Mouse (Mus musculus): ENCODE results near the gene Mum1l1. TPM values are rescaled to one million over a fixed set of nuclear protein-coding genes. Genes with fewer than 3 reads are reported as not detected.
A peak's percentile ranks its signal among the peaks of the same experiment; 100 is the strongest.

The Mum1l1 gene
- polyA plus RNA-seq, 1 experiment from 2014 or later: 6.8 TPM

DNA sequence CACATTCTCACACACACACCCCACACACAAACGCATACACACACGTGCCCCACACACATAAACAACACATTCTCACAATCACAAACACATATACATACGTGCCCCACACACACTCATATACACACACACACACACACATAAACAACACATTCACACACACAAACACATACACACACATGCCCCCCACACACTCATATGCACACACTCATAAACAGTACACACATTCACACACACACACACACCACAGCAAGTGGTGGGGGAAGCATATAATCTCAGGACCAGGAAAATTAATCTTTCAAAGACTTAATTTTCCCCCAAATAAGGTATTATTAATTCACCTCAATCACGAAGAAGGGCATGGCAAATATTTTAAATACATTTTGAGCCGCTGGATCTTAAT is 6.6 kb downstream of the Mum1l1 start:
- H3K9me3 ChIP-seq (replicated peaks; ENCODE audit: low read length): no peaks in the 10 kb centered on the region
- no peak for TF ChIP-seq CTCF (IDR thresholded peaks at IDR 0.05; ENCODE audit: low read depth)
- ATAC-seq (replicated peaks; ENCODE audit: low FRiP score, low read depth): no peak
- no peak overlapping the region for H3K4me3 ChIP-seq (replicated peaks; ENCODE audit: low read depth, low read length)
- H3K27me3 ChIP-seq (ENCODE audit: insufficient read depth, low read length): no peaks in the 10 kb centered on the region
- 64% methylated on average over 5 of the region's 5 CpGs for WGBS
- no peak for DNase-seq (ENCODE audit: low spot score)
- H3K9ac ChIP-seq (ENCODE audit: low read depth, low read length): no peak overlapping the region
- no peak overlapping the region for H3K27ac ChIP-seq
- H3K4me1 ChIP-seq (replicated peaks; ENCODE audit: insufficient read depth, low read length): no peaks in the 10 kb centered on the region
- H3K36me3 ChIP-seq (ENCODE audit: insufficient read depth, low read length): no peaks in the 10 kb centered on the region
- H3K4me2 ChIP-seq (ENCODE audit: low read length): no peak overlapping the region

DNA sequence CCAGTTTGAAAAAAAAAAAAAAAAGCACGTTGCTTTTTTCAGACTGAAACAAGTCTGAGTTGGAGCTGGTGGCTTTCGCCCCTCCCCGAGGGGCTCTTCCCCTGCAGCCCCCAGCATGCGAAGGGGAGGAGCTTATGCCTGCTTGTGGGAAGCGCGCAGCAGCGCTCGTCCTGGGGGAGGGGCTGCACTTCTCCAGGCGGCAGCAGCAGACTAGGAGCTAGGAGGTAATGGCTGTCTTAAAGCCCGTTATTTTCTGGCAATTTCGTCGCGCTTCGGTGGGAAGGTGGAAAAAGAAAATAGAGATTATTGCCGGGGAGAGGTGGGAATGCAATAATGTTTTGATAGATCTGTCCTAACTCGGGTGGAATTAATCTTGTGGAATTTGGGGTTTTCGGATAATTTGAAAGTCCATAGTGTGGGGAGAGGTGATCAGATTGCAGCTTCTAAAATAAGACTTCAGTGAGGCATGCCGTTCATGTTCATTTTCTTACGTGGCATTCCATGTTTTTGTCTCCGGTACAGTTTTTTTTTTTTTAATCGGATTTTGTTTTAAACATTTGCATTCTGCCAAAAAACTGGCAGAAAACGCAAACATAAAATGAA is 7.2 kb downstream of the Mum1l1 start:
- DNase-seq (ENCODE audit: low spot score): peak; percentile 74
- peak; percentile 82 for ATAC-seq (replicated peaks; ENCODE audit: low FRiP score, low read depth)
- TF ChIP-seq CTCF (IDR thresholded peaks at IDR 0.05; ENCODE audit: low read depth): no peak
- WGBS: 23% methylated on average over 22 of the region's 22 CpGs
- Histone ChIP-seq H3K9ac (ENCODE audit: low read depth, low read length) (no peak overlapping the region), H3K9me3 (replicated peaks; ENCODE audit: low read length) (no peaks in the 10 kb centered on the region), H3K27ac (no peak overlapping the region), H3K27me3 (ENCODE audit: insufficient read depth, low read length) (no peaks in the 10 kb centered on the region), H3K4me3 (replicated peaks; ENCODE audit: low read depth, low read length) (peak overlapping the region; percentile 33), H3K4me2 (ENCODE audit: low read length) (peak overlapping the region; percentile 59), H3K36me3 (ENCODE audit: insufficient read depth, low read length) (no peaks in the 10 kb centered on the region), H3K4me1 (replicated peaks; ENCODE audit: insufficient read depth, low read length) (no peaks in the 10 kb centered on the region)

DNA sequence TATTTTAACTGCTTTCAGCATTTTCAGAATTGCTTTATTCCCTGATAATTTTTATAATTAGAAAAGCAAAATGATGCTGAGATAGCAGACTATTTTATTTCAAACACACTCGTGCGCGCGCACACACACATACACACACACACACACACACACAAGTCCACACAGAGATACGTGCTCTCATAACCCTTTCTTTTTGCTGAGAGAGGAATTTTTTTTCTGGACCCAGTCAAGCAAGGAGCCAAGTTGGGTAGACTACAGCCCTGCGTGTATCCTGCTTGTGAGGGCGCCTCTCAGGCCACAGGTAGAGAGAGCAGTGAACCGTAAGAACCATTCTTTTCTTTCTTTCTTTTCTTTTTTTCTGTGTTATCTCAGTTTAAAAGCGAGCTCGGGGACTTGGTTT is 7.9 kb downstream of the Mum1l1 start:
- Histone ChIP-seq H3K4me1 (replicated peaks; ENCODE audit: insufficient read depth, low read length) (no peaks in the 10 kb centered on the region), H3K36me3 (ENCODE audit: insufficient read depth, low read length) (no peaks in the 10 kb centered on the region), H3K4me2 (ENCODE audit: low read length) (peak overlapping the region; percentile 59), H3K9ac (ENCODE audit: low read depth, low read length) (no peak overlapping the region), H3K27ac (no peak overlapping the region), H3K27me3 (ENCODE audit: insufficient read depth, low read length) (no peaks in the 10 kb centered on the region), H3K9me3 (replicated peaks; ENCODE audit: low read length) (no peaks in the 10 kb centered on the region), H3K4me3 (replicated peaks; ENCODE audit: low read depth, low read length) (peak overlapping the region; percentile 33; the same call in 1 of the 2 replicates)
- no peak for TF ChIP-seq CTCF (IDR thresholded peaks at IDR 0.05; ENCODE audit: low read depth)
- DNase-seq (ENCODE audit: low spot score): no peak
- ATAC-seq (replicated peaks; ENCODE audit: low FRiP score, low read depth): peak; percentile 49
- 50% methylated on average over 10 of the region's 10 CpGs for WGBS

DNA sequence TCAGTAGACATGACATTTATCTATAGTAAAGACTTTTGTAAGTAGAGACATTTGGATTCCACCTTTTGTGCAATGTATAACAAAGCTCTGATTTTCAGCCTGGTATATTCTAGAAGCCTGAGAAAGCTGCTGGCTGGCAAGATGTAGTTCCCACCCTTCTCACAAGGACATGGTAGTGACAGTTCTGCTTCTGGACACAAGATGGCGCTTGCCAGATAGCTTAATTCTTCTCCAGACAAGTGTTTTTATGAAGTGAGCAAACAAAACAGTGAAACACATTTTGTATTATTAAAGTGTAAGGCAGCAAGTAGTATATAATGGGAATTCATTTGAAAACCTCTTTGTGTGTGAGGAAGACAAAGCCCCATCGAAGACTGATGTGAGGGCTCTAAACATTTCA is 9.2 kb downstream of the Mum1l1 start:
- no peaks in the 10 kb centered on the region for H3K27me3 ChIP-seq (ENCODE audit: insufficient read depth, low read length)
- H3K9ac ChIP-seq (ENCODE audit: low read depth, low read length): no peak overlapping the region
- H3K4me3 ChIP-seq (replicated peaks; ENCODE audit: low read depth, low read length): no peak overlapping the region
- 40% methylated on average over 2 of the region's 2 CpGs for WGBS
- no peaks in the 10 kb centered on the region for H3K9me3 ChIP-seq (replicated peaks; ENCODE audit: low read length)
- no peaks in the 10 kb centered on the region for H3K4me1 ChIP-seq (replicated peaks; ENCODE audit: insufficient read depth, low read length)
- H3K4me2 ChIP-seq (ENCODE audit: low read length): no peak overlapping the region
- no peaks in the 10 kb centered on the region for H3K36me3 ChIP-seq (ENCODE audit: insufficient read depth, low read length)
- peak; percentile 68 for TF ChIP-seq CTCF (IDR thresholded peaks at IDR 0.05; ENCODE audit: low read depth)
- ATAC-seq (replicated peaks; ENCODE audit: low FRiP score, low read depth): no peak
- no peak overlapping the region for H3K27ac ChIP-seq
- peak; percentile 67 for DNase-seq (ENCODE audit: low spot score)

DNA sequence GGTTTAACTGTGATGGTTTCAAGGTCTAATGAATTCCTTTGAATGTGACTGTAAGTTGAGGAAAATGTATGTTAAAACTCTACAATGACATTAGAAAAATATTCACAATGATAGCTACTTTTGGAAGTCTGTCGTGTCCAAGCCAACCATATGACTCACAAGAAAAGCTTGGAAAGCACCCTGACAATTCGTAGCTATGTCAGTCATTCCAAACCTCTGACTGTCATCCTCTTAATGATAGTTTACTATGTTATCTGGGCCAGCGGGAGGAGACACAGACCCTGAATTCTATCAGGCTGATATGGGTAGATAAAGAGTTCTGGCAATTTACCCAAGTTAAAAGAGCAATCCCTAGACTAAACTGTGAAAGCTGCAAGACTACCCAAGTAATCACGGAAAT is 11.0 kb downstream of the Mum1l1 start:
- no peak overlapping the region for H3K4me2 ChIP-seq (ENCODE audit: low read length)
- H3K27me3 ChIP-seq (ENCODE audit: insufficient read depth, low read length): no peaks in the 10 kb centered on the region
- DNase-seq (ENCODE audit: low spot score): no peak
- TF ChIP-seq CTCF (IDR thresholded peaks at IDR 0.05; ENCODE audit: low read depth): no peak
- no peaks in the 10 kb centered on the region for H3K36me3 ChIP-seq (ENCODE audit: insufficient read depth, low read length)
- no peak overlapping the region for H3K27ac ChIP-seq
- no peak for ATAC-seq (replicated peaks; ENCODE audit: low FRiP score, low read depth)
- no peaks in the 10 kb centered on the region for H3K4me1 ChIP-seq (replicated peaks; ENCODE audit: insufficient read depth, low read length)
- 82% methylated on average over 4 of the region's 4 CpGs for WGBS
- H3K9ac ChIP-seq (ENCODE audit: low read depth, low read length): no peak overlapping the region
- H3K9me3 ChIP-seq (replicated peaks; ENCODE audit: low read length): no peaks in the 10 kb centered on the region
- no peak overlapping the region for H3K4me3 ChIP-seq (replicated peaks; ENCODE audit: low read depth, low read length)

DNA sequence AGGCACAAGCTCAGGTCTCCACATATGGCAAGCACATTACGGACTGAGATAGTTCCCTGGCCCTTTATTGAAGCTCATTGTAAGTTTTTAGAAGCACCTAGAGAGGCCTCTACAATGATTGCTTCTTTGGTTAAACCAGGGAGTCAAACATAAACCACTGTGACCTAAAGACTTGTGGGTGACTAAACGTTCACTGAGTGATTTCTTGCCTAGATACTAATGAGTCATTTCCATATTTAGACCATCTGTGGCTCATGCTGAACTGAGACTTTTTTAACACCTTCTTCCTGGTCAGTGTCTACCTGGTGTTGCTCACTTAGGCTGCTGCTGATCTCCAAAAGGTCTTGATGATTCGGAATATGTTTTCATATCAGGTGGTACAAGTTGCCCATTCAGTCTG is 12.1 kb downstream of the Mum1l1 start:
- ATAC-seq (replicated peaks; ENCODE audit: low FRiP score, low read depth) (no peak), DNase-seq (ENCODE audit: low spot score) (no peak)
- H3K9ac ChIP-seq (ENCODE audit: low read depth, low read length): no peak overlapping the region
- no peaks in the 10 kb centered on the region for H3K9me3 ChIP-seq (replicated peaks; ENCODE audit: low read length)
- H3K4me1 ChIP-seq (replicated peaks; ENCODE audit: insufficient read depth, low read length): no peaks in the 10 kb centered on the region
- no peaks in the 10 kb centered on the region for H3K36me3 ChIP-seq (ENCODE audit: insufficient read depth, low read length)
- WGBS: 69% methylated on average over 3 of the region's 3 CpGs
- no peak overlapping the region for H3K27ac ChIP-seq
- no peak overlapping the region for H3K4me2 ChIP-seq (ENCODE audit: low read length)
- H3K4me3 ChIP-seq (replicated peaks; ENCODE audit: low read depth, low read length): no peak overlapping the region
- no peak for TF ChIP-seq CTCF (IDR thresholded peaks at IDR 0.05; ENCODE audit: low read depth)
- no peaks in the 10 kb centered on the region for H3K27me3 ChIP-seq (ENCODE audit: insufficient read depth, low read length)

DNA sequence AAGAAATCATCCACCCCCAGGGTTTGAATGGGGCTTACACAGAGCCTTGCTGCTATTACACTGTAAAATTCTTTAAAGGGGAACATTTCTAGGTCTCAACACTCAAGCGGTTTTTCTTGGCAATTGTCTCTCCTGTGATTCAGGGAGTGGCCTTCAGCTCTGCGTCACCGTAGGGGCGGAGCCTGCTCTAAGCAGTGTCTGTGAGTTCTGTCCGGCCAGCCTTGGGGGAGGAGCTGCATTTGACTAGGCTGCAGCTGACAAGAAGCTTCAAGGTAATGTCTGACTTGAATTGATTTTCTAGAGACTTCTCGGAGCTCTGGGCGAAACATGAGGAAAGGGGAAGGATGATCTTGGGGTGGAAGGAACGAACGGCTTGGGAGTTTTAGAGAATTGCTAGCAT is 21.3 kb downstream of the Mum1l1 start:
- 40% methylated on average over 9 of the region's 9 CpGs for WGBS
- DNase-seq (ENCODE audit: low spot score) (peak; percentile 76), ATAC-seq (replicated peaks; ENCODE audit: low FRiP score, low read depth) (peak; percentile 93)
- Histone ChIP-seq H3K27ac (no peak overlapping the region), H3K27me3 (ENCODE audit: insufficient read depth, low read length) (no peaks in the 10 kb centered on the region), H3K4me1 (replicated peaks; ENCODE audit: insufficient read depth, low read length) (no peaks in the 10 kb centered on the region), H3K9ac (ENCODE audit: low read depth, low read length) (no peak overlapping the region), H3K9me3 (replicated peaks; ENCODE audit: low read length) (no peaks in the 10 kb centered on the region), H3K36me3 (ENCODE audit: insufficient read depth, low read length) (0 out of 2 replicates have a peak, but pooled peaks cover 3% of the 10 kb centered on the region), H3K4me2 (ENCODE audit: low read length) (peak overlapping the region; percentile 29), H3K4me3 (replicated peaks; ENCODE audit: low read depth, low read length) (no peak overlapping the region)
- no peak for TF ChIP-seq CTCF (IDR thresholded peaks at IDR 0.05; ENCODE audit: low read depth)
